ENCODE assay signal across 18 mouse cellular contexts in the genomic region with DNA sequence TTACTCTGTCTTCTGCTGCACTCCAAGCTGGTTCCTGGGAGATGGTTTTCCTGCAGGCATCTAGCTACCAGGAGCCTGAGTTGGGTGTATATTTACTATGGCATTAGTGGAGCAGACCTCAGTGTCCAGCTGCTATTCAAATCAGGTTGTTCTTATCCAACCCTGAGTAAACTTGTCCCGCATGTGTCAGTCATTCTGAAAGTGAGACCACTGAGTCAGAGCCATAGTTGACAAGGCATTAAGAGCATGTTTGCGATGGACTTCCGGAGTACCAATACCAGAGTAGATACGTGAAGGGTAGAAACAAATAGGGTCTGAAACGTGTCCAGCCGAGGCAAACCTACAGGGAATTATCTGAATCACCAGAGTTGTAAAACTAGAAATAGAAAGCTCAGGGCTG.
DNase-seq lines count a peak whose midpoint lies in the region; ATAC-seq and TF ChIP-seq lines count a peak whose summit lies in the region.
"Had no signal": no experiment of that assay in that cellular context is flagged by ENCODE, and none has a peak within 500 bp of the region (broad histone marks: within the 10 kb centered on the region; RNA-seq: fewer than 3 reads in every experiment).

No protein-coding gene starts in this region.

- no peak overlapping the region for H3K4me2 ChIP-seq in CH12.LX (ENCODE audit: insufficient read depth, low read depth, poor library complexity, severe bottlenecking)
- no peak overlapping the region for H3K4me2 ChIP-seq in stomach, postnatal 0 days (replicated peaks; ENCODE audit: low read depth)

- dilution Hi-C loops in CH12.LX (cut with MboI; ENCODE audit: extremely low pct_ligation_motif_present, extremely low pct_unique_long_range_greater_than_20kb, low sequenced_read_pairs) = no loop called here

- no peak for TF ChIP-seq CTCF in CH12.LX (conservative IDR thresholded peaks at IDR 0.05 in 1 of 2, IDR thresholded peaks at IDR 0.05 in 1 of 2; ENCODE audit: low read depth in 2 of 2, low read length in 2 of 2)
- no peak for TF ChIP-seq CTCF in stomach, postnatal 0 days (IDR thresholded peaks at IDR 0.05; ENCODE audit: low read depth)

- 67% methylated on average over 6 of the region's 6 CpGs for WGBS in stomach, postnatal 0 days

- no peak overlapping the region for H3K9ac ChIP-seq in CH12.LX (ENCODE audit: insufficient read depth, low read depth)
- no peak overlapping the region for H3K9ac ChIP-seq in stomach, postnatal 0 days (ENCODE audit: low read length)

- peaks cover 0 to 4% of the 10 kb centered on the region in 2 experiments; a peak in 1 of 4 replicates for H3K4me1 ChIP-seq in CH12.LX (ENCODE audit: control insufficient read depth in 1 of 2, insufficient read depth in 2 of 2)
- no peaks in the 10 kb centered on the region for H3K4me1 ChIP-seq in stomach, postnatal 0 days (replicated peaks; ENCODE audit: control insufficient read depth, insufficient read depth)

- TF ChIP-seq RAD21 in CH12.LX (IDR thresholded peaks at IDR 0.05; ENCODE audit: low read depth, low read length) = no peak

- no peak overlapping the region for H3K27ac ChIP-seq in CH12.LX (ENCODE audit: insufficient read depth, low read depth)
- no peak overlapping the region for H3K27ac ChIP-seq in stomach, postnatal 0 days (replicated peaks)

- H3K27me3 ChIP-seq in CH12.LX (replicated peaks) = peaks cover 34% of the 10 kb centered on the region
- H3K27me3 ChIP-seq in stomach, postnatal 0 days (ENCODE audit: control insufficient read depth, insufficient read depth, low read length) = no peaks in the 10 kb centered on the region

- peak; percentile 38; the same call in 1 of the 2 replicates for ATAC-seq in stomach, postnatal 0 days (ENCODE audit: low FRiP score, low TSS enrichment)
- ATAC-seq: activated CD4-positive, CD25-positive, alpha-beta regulatory T cell, adult 4 months; CD4-positive, CD25-positive, alpha-beta regulatory T cell, adult 4 months had no signal

- no peak overlapping the region for H3K4me3 ChIP-seq in CH12.LX (replicated peaks in 1 of 3; ENCODE audit: low read depth in 2 of 3, low read length in 2 of 3, poor library complexity in 1 of 3)
- no peak overlapping the region for H3K4me3 ChIP-seq in stomach, postnatal 0 days (ENCODE audit: low read depth, low read length)

- H3K9me3 ChIP-seq in CH12.LX (replicated peaks; ENCODE audit: low read length) = no peaks in the 10 kb centered on the region
- H3K9me3 ChIP-seq in stomach, postnatal 0 days (ENCODE audit: control insufficient read depth, low read length) = no peaks in the 10 kb centered on the region
- H3K9me3 ChIP-seq: G1E had no signal

- H3K36me3 ChIP-seq in CH12.LX (replicated peaks in 1 of 2; ENCODE audit: control insufficient read depth in 1 of 2, insufficient read depth in 1 of 2, low read length in 1 of 2) = no peaks in the 10 kb centered on the region
- H3K36me3 ChIP-seq in stomach, postnatal 0 days (ENCODE audit: control insufficient read depth, insufficient read depth, low read length) = no peaks in the 10 kb centered on the region
- H3K36me3 ChIP-seq: G1E had no signal

- no peak for TF ChIP-seq POLR2A in CH12.LX (IDR thresholded peaks at IDR 0.05; ENCODE audit: low read depth, low read length)

- TF ChIP-seq EP300 in CH12.LX (IDR thresholded peaks at IDR 0.05; ENCODE audit: low read length) = peak; percentile 86
- TF ChIP-seq EP300 in stomach, postnatal 0 days (optimal IDR thresholded peaks at IDR 0.05) = no peak

- no peak for DNase-seq in CH12.LX (ENCODE audit: extremely low read depth)
- DNase-seq in stomach, postnatal 0 days (ENCODE audit: low spot score) = no peak
- no peak for DNase-seq in retina, embryonic 14.5 days (ENCODE audit: low spot score)
- no peak for DNase-seq in gastrocnemius, postnatal 25 days
- DNase-seq: adrenal gland, adult 2 months; adrenal gland, adult 8-10 months; adrenal gland, postnatal 10 days; adrenal gland, postnatal 14 days; adrenal gland, postnatal 25 days; adrenal gland, postnatal 36 days; B cell, adult 2 months; cerebellum, adult 11 months; cerebellum, adult 11-12 months; cerebellum, adult 18-20 months; cerebellum, adult 2 months had no signal

- in situ Hi-C loops in CH12.LX (cut with MboI; ENCODE audit: low pct_ligation_motif_present, low pct_unique_long_range_greater_than_20kb, low sequenced_read_pairs) = no loop called here

- H3K79me2 ChIP-seq in CH12.LX (replicated peaks; ENCODE audit: control insufficient read depth, extremely low read depth, insufficient read depth, poor library complexity, severe bottlenecking) = no peaks in the 10 kb centered on the region

TF ChIP-seq in CH12.LX, 34 proteins besides CTCF, POLR2A, EP300 and RAD21:
- TF ChIP-seq E2F4 (IDR thresholded peaks at IDR 0.05; ENCODE audit: insufficient replicate concordance, low read depth, low read length) (no peak), TCF12 (IDR thresholded peaks at IDR 0.05; ENCODE audit: low read depth, low read length) (0 out of 2 replicates have a peak, but pooled peaks have one; percentile 27), USF2 (conservative IDR thresholded peaks at IDR 0.05; ENCODE audit: low read depth, low read length) (no peak), ZC3H11A (IDR thresholded peaks at IDR 0.05; ENCODE audit: low read depth, low read length) (no peak), MYC (IDR thresholded peaks at IDR 0.05; ENCODE audit: low read depth, low read length) (0 out of 2 replicates have a peak, but pooled peaks have one; percentile 36), ELF1 (IDR thresholded peaks at IDR 0.05; ENCODE audit: low read depth, low read length) (0 out of 2 replicates have a peak, but pooled peaks have one; percentile 16), UBTF (IDR thresholded peaks at IDR 0.05; ENCODE audit: low read depth, low read length) (no peak), TBP (conservative IDR thresholded peaks at IDR 0.05; ENCODE audit: low read depth, low read length) (no peak), BHLHE40 (IDR thresholded peaks at IDR 0.05; ENCODE audit: low read depth, low read length) (peak; percentile 75), MAFK (IDR thresholded peaks at IDR 0.05; ENCODE audit: insufficient replicate concordance, low read length) (no peak), HCFC1 (IDR thresholded peaks at IDR 0.05; ENCODE audit: low read depth, low read length) (no peak), KAT2A (IDR thresholded peaks at IDR 0.05; ENCODE audit: insufficient replicate concordance, low read length) (no peak), IRF4 (IDR thresholded peaks at IDR 0.05; ENCODE audit: low read depth, low read length) (peak; percentile 88), POLR2AphosphoS2 (IDR thresholded peaks at IDR 0.05; ENCODE audit: low read depth, low read length) (no peak), CHD2 (IDR thresholded peaks at IDR 0.05; ENCODE audit: low read length) (no peak), GABPA (IDR thresholded peaks at IDR 0.05; ENCODE audit: insufficient replicate concordance, low read depth, low read length) (no peak), SMC3 (IDR thresholded peaks at IDR 0.05; ENCODE audit: low read depth, low read length) (no peak), CHD1 (IDR thresholded peaks at IDR 0.05; ENCODE audit: low read depth, low read length) (no peak), JUND (conservative IDR thresholded peaks at IDR 0.05; ENCODE audit: low read depth, low read length) (peak; percentile 83), MAZ (IDR thresholded peaks at IDR 0.05; ENCODE audit: low read depth, low read length) (no peak), ZMIZ1 (IDR thresholded peaks at IDR 0.05; ENCODE audit: low read depth, low read length) (no peak), ZNF384 (IDR thresholded peaks at IDR 0.05; ENCODE audit: low read depth, low read length) (no peak), JUN (IDR thresholded peaks at IDR 0.05; ENCODE audit: insufficient read depth, low read depth, low read length) (peak; percentile 75), USF1 (IDR thresholded peaks at IDR 0.05; ENCODE audit: low read depth, low read length) (no peak), PAX5 (IDR thresholded peaks at IDR 0.05; ENCODE audit: low read length) (no peak), MXI1 (IDR thresholded peaks at IDR 0.05; ENCODE audit: low read depth, low read length) (no peak), ETS1 (conservative IDR thresholded peaks at IDR 0.05; ENCODE audit: low read depth, low read length) (peak; percentile 55), MAX (IDR thresholded peaks at IDR 0.05; ENCODE audit: low read length) (no peak), MEF2A (IDR thresholded peaks at IDR 0.05; ENCODE audit: borderline replicate concordance, low read depth, low read length) (no peak), NRF1 (IDR thresholded peaks at IDR 0.05; ENCODE audit: low read depth, low read length) (no peak), SIN3A (IDR thresholded peaks at IDR 0.05; ENCODE audit: low read length) (peak; percentile 30; the same call in 1 of the 2 replicates), NELFE (IDR thresholded peaks at IDR 0.05; ENCODE audit: low read depth, low read length) (no peak), ZKSCAN1 (IDR thresholded peaks at IDR 0.05; ENCODE audit: borderline replicate concordance, low read depth, low read length) (no peak), RCOR1 (conservative IDR thresholded peaks at IDR 0.05; ENCODE audit: low read depth, low read length) (peak; percentile 86)
